Mouse (Mus musculus) CH12.LX (cell line): Measurements from ENCODE around the gene Pld2. TPM values are rescaled to one million over a fixed set of nuclear protein-coding genes. Genes with fewer than 3 reads are reported as not detected.
A peak's percentile ranks its signal among the peaks of the same experiment; 100 is the strongest.

ENCODE experiments used
- DNase-seq: peaks from one replicate; pipeline ENCODE4 v3.0.0-alpha.2; 2013; ENCODE audit errors: extremely low read depth
- H3K27ac ChIP-seq: 2 replicates; pipeline ENCODE4 v1.5.1; 2012; ENCODE audit warnings: low read depth, mild to moderate bottlenecking, control low read depth, moderate library complexity; ENCODE audit not compliant: insufficient read depth
- H3K27me3 ChIP-seq: replicated peaks from 2 replicates; pipeline ENCODE3; 2012; ENCODE audit warnings: inconsistent platforms
- H3K36me3 ChIP-seq, 2 experiments: replicated peaks in 1 of 2; 2 replicates each; pipeline versions ENCODE3 to v1.6.1; 2012; ENCODE audit warnings: inconsistent platforms in 1 of 2, low read length in 1 of 2, mild to moderate bottlenecking in 1 of 2, mixed read lengths in 1 of 2, moderate library complexity in 1 of 2; ENCODE audit not compliant: control insufficient read depth in 1 of 2, insufficient read depth in 1 of 2
- H3K4me1 ChIP-seq, 2 experiments: 2 replicates each; pipeline ENCODE4 v1.6.1; 2012; ENCODE audit warnings: inconsistent platforms in 1 of 2, moderate library complexity in 1 of 2; ENCODE audit not compliant: insufficient read depth in 2 of 2, control insufficient read depth in 1 of 2
- H3K4me2 ChIP-seq: 2 replicates; pipeline ENCODE4 v1.6.1; 2012; ENCODE audit warnings: low read depth, mild to moderate bottlenecking, control low read depth; ENCODE audit not compliant: poor library complexity, insufficient read depth, severe bottlenecking
- H3K4me3 ChIP-seq, 3 experiments: fragments of 150-350 bp in 1 of 3; sonication (generic) in 1 of 3; replicated peaks in 1 of 3; 2 replicates each; pipeline versions ENCODE3 to v1.5.1; 2011 to 2012; ENCODE audit warnings: low read depth in 2 of 3, low read length in 2 of 3, mild to moderate bottlenecking in 2 of 3, moderate library complexity in 2 of 3, control low read depth in 1 of 3, improper control_type of control experiment in 1 of 3, inconsistent platforms in 1 of 3, mixed read lengths in 1 of 3; ENCODE audit not compliant: poor library complexity in 1 of 3
- H3K79me2 ChIP-seq: replicated peaks from 2 replicates; pipeline ENCODE4 v1.6.1; 2012; ENCODE audit warnings: mild to moderate bottlenecking, moderate library complexity; ENCODE audit not compliant: control insufficient read depth, poor library complexity, insufficient read depth, severe bottlenecking; ENCODE audit errors: extremely low read depth
- H3K9ac ChIP-seq: 2 replicates; pipeline ENCODE4 v1.6.1; 2012; ENCODE audit warnings: low read depth, mild to moderate bottlenecking, control low read depth, moderate library complexity; ENCODE audit not compliant: insufficient read depth
- H3K9me3 ChIP-seq: replicated peaks from 2 replicates; pipeline ENCODE3; 2012; ENCODE audit warnings: low read length, inconsistent platforms, mixed read lengths
- BHLHE40 ChIP-seq: IDR thresholded peaks from 2 replicates; pipeline ENCODE4 v1.6.1; 2011; ENCODE audit warnings: mild to moderate bottlenecking, low read depth, low read length, improper control_type of control experiment
- CHD1 ChIP-seq: IDR thresholded peaks from 2 replicates; pipeline ENCODE4 v1.6.1; 2012; ENCODE audit warnings: low read depth, low read length, improper control_type of control experiment, inconsistent platforms
- ELF1 ChIP-seq: IDR thresholded peaks from 2 replicates; pipeline ENCODE4 v1.6.1; 2014; ENCODE audit warnings: low read depth, mild to moderate bottlenecking, inconsistent platforms, low read length, improper control_type of control experiment
- GABPA ChIP-seq: IDR thresholded peaks from 2 replicates; pipeline ENCODE4 v1.6.1; 2012; ENCODE audit warnings: low read depth, low read length, improper control_type of control experiment, inconsistent platforms; ENCODE audit not compliant: insufficient replicate concordance
- IRF4 ChIP-seq: IDR thresholded peaks from 2 replicates; pipeline ENCODE4 v1.6.1; 2014; ENCODE audit warnings: low read depth, mild to moderate bottlenecking, inconsistent platforms, low read length, improper control_type of control experiment
- MAX ChIP-seq: IDR thresholded peaks from 2 replicates; pipeline ENCODE4 v1.6.1; 2011; ENCODE audit warnings: low read length, improper control_type of control experiment
- MAZ ChIP-seq: IDR thresholded peaks from 2 replicates; pipeline ENCODE4 v1.6.1; 2012; ENCODE audit warnings: low read depth, mild to moderate bottlenecking, inconsistent platforms, low read length, improper control_type of control experiment, moderate library complexity
- MXI1 ChIP-seq: IDR thresholded peaks from 2 replicates; pipeline ENCODE4 v1.6.1; 2011; ENCODE audit warnings: mild to moderate bottlenecking, low read depth, low read length, improper control_type of control experiment
- MYC ChIP-seq: IDR thresholded peaks from 2 replicates; pipeline ENCODE4 v1.6.1; 2011; ENCODE audit warnings: low read depth, mild to moderate bottlenecking, improper control_type of control experiment, low read length
- POLR2A ChIP-seq: IDR thresholded peaks from 2 replicates; pipeline ENCODE4 v1.6.1; 2011; ENCODE audit warnings: low read depth, mild to moderate bottlenecking, improper control_type of control experiment, low read length
- POLR2AphosphoS2 ChIP-seq: IDR thresholded peaks from 2 replicates; pipeline ENCODE4 v1.6.1; 2011; ENCODE audit warnings: low read depth, low read length, improper control_type of control experiment
- SIN3A ChIP-seq: IDR thresholded peaks from 2 replicates; pipeline ENCODE4 v1.6.1; 2012; ENCODE audit warnings: low read length, improper control_type of control experiment, inconsistent platforms
- SMC3 ChIP-seq: IDR thresholded peaks from 2 replicates; pipeline ENCODE4 v1.6.1; 2011; ENCODE audit warnings: low read depth, low read length, improper control_type of control experiment
- ZKSCAN1 ChIP-seq: IDR thresholded peaks from 2 replicates; pipeline ENCODE4 v1.6.1; 2012; ENCODE audit warnings: low read depth, inconsistent platforms, low read length, improper control_type of control experiment, borderline replicate concordance
- ZNF384 ChIP-seq: IDR thresholded peaks from 2 replicates; pipeline ENCODE4 v1.6.1; 2012; ENCODE audit warnings: low read depth, low read length, improper control_type of control experiment, inconsistent platforms
- dilution Hi-C: fragments of 300-500 bp; cut with MboI; formaldehyde crosslinking; loops from 2 replicates; pipeline ENCODE4 v1.14.3; 2020; ENCODE audit warnings: low sequenced_read_pairs; ENCODE audit not compliant: extremely low pct_unique_long_range_greater_than_20kb, extremely low pct_ligation_motif_present
- in situ Hi-C: fragments of 300-500 bp; cut with MboI; formaldehyde crosslinking; loops from 3 replicates; pipeline ENCODE4 v1.14.3; 2019; ENCODE audit warnings: low sequenced_read_pairs, low pct_ligation_motif_present, low pct_unique_long_range_greater_than_20kb, mixed read lengths
- polyA plus RNA-seq: library from polyadenylated mRNA; unstranded; fragments of >175 nt; gene quantifications from 2 replicates; pipeline ENCODE4 v1.2.1, GENCODE M21; 2012; ENCODE audit warnings: low read depth; ENCODE audit not compliant: insufficient read length
- total RNA-seq, 2 experiments: library from RNA; depleted of rRNA; stranded (reverse); fragments of 300-350 nt in 1 of 2; fragments of >200 nt in 1 of 2; gene quantifications; 2 replicates each; pipeline ENCODE4 v1.2.3; 2012 to 2014

Pld2 gene
- total and polyA plus RNA-seq, 3 experiments: 3.4 to 6.7 (median 4.8) TPM

- no peak for TF ChIP-seq BHLHE40
These were observed 39.1 kb downstream of the Pld2 start (continued) for GRCm38 (mm10) chr11:70578962-70579361.

- Histone ChIP-seq H3K79me2 (peaks cover 7% of the 10 kb centered on the region; the same call in 1 of the 2 replicates), H3K9me3 (no peaks in the 10 kb centered on the region), H3K9ac (peak overlapping the region; percentile 39), H3K4me3 (peak overlapping the region in 1 of 3 experiments; percentile 30), H3K27ac (peak overlapping the region; percentile 66), H3K36me3 (peaks cover 0 to 35% of the 10 kb centered on the region in 2 experiments), H3K4me2 (no peak overlapping the region), H3K27me3 (no peaks in the 10 kb centered on the region), H3K4me1 (peaks cover 32 to 98% of the 10 kb centered on the region in 2 experiments)
- in situ Hi-C loops: no loop called here
- TF ChIP-seq BHLHE40: 0 out of 2 replicates have a peak, but pooled peaks have one; percentile 13
- 0 out of 2 replicates have a peak, but pooled peaks have one; percentile 20 for TF ChIP-seq MXI1
- TF ChIP-seq SIN3A: no peak
- peak; percentile 55 for TF ChIP-seq ELF1
- no peak for TF ChIP-seq CHD1
- TF ChIP-seq ZNF384: peak; percentile 23; the same call in 1 of the 2 replicates
- no peak for TF ChIP-seq MYC
- dilution Hi-C loops: no loop called here
- no peak for DNase-seq
These were observed 40.0 kb downstream of the Pld2 start for GRCm38 (mm10) chr11:70579710-70580357.

GRCm38 (mm10) chr11:70580358-70580720 is 40.5 kb downstream of the Pld2 start:
- Histone ChIP-seq H3K27ac (peak overlapping the region; percentile 66), H3K36me3 (peaks cover 0 to 33% of the 10 kb centered on the region in 2 experiments), H3K4me3 (peak overlapping the region in 1 of 3 experiments; percentile 30), H3K4me2 (peak overlapping the region; percentile 33; the same call in 1 of the 2 replicates), H3K9ac (peak overlapping the region; percentile 39), H3K4me1 (peaks cover 34 to 98% of the 10 kb centered on the region in 2 experiments), H3K9me3 (no peaks in the 10 kb centered on the region), H3K79me2 (peaks cover 7% of the 10 kb centered on the region; the same call in 1 of the 2 replicates), H3K27me3 (no peaks in the 10 kb centered on the region)
- no peak for DNase-seq
- in situ Hi-C loops: no loop called here
- 0 out of 2 replicates have a peak, but pooled peaks have one; percentile 6 for TF ChIP-seq SIN3A
- TF ChIP-seq POLR2AphosphoS2: no peak
- no peak for TF ChIP-seq ZKSCAN1
- no peak for TF ChIP-seq ZNF384
- no peak; the same call in 1 of the 2 replicates for TF ChIP-seq CHD1
- 0 out of 2 replicates have a peak, but pooled peaks have one; percentile 15 for TF ChIP-seq MAX
- TF ChIP-seq IRF4: 0 out of 2 replicates have a peak, but pooled peaks have one; percentile 22
- TF ChIP-seq GABPA: no peak
- no peak for TF ChIP-seq POLR2A
- peak; percentile 55; the same call in 1 of the 2 replicates for TF ChIP-seq MAZ
- TF ChIP-seq SMC3: no peak
- dilution Hi-C loops: no loop called here
